Mouse (Mus musculus): ENCODE results near the gene Zfr.
"Not testable (repeated sequence)": the region's sequence is repeated elsewhere in the genome, so short reads cannot be mapped to it uniquely, and the experiment has no call there.

Gene Zfr

DNA sequence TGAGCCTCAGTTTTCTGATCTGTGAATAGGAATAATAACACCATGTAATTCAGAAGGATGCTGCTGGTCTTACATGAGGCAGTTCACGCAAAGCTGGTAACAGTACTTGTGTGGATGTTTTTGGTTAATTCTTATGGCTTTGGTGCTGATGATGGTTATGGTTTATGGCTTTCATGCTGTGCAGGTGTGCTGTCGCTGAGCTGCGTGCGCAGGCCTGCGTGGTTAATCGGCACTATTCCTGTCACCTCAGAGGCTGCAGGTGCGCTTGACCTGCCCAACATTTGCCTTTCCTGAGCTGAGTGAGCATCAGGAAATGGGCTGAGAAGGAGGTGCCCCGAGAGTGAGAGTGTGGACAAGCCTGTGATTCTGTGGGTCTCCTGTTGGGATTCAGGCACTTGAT, 98.5 kb downstream of the Zfr start:
- no peak for DNase-seq (ENCODE audit: extremely low spot score, low spot score)

DNA sequence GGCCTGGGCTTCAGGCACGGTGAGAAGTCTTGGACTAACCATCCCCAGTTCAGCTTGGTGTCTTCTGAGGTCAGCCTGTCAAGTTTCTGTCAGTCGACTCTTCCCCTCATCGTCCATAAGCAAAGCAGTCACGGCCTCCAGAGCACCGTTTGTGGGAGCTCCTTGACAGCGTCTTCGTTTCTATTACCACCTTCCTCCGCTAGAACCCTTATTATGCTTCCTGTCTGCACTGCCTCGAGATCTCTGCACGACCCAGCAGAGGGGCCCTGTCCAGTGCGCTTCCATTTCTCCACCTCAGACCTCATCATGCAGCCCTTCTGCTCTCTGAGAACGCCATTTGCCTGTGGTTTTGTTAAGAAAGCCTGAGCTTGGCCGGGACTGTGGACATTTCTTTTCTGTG, 99.2 kb downstream of the Zfr start:
- no peak for DNase-seq (ENCODE audit: extremely low spot score, low spot score)

DNA sequence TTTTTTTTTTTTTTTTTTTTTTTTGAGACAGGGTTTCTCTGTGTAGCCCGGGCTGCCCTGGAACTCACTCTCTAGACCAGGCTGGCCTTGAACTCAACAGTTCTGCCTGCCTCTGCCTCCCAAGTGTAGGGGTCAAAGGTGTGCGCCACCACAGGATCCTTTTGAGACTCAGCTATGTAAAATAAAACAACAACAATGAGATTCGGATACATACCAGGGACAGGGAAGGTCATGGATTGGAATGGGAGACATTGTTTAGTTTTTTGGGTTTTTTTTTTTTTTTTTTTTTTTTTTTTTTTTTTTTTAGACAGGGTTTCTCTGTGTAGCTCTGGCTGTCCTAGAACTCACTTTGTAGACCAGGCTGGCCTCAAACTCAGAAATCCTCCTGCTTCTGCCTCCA, 99.7 kb downstream of the Zfr start:
- DNase-seq (ENCODE audit: extremely low spot score, low spot score): not testable (repeated sequence)

DNA sequence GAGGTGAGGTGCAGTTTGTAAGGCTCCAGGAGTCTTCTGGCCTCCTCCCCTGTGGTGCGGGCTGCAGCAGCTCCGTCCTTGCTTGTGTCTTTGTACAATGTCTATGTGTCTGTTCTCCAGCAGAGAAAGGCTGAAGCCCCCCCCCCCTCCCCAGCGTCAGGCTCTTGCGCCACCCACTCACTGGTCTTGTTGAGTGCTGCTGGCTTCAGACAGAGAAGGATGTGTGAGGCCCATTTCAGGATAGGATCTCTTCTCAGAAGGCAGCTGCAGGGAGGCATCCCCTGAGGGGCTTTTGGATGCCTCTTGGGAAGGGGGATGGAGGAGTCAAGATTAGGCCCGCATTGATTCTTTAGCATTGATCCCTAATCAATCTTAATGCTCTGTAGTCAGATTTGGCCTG, 100.2 kb downstream of the Zfr start:
- DNase-seq (ENCODE audit: extremely low spot score, low spot score): no peak

DNA sequence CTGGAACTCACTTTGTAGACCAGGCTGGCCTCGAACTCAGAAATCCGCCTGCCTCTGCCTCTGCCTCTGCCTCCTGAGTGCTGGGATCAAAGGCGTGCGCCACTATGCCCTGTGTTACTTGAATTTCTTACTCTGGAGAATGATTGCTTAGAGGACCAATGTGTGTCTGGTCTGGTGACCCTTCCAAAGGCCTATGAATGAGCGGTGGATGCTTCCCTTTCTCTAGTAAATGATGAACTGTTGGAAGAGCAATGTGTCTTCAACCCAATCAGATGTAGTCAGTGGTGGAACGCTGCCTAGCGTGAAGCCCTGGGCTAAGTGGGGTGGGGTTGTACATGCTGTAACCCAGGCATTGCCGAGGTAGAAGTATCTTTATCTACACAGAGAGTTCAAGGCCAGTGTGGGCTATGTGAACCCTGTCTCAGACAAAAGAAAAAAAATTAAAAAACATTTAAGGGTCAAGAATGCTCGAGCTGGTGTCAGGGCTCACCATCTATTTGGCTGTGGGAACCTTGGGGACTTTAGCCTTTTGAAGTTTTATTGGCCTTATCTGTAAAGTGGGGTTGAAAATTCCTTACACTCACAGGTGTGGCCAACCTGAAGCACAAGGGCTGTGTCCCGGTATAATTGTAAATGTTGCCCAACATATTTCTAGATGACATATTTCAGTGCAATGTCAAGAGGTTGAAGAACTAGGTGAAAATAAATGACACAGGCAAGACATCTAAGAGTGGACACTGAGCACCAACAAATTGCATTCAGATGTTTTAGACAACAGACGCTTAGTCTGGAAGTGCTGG, 101.2 kb downstream of the Zfr start:
- no peak for DNase-seq (ENCODE audit: extremely low spot score, low spot score)

DNA sequence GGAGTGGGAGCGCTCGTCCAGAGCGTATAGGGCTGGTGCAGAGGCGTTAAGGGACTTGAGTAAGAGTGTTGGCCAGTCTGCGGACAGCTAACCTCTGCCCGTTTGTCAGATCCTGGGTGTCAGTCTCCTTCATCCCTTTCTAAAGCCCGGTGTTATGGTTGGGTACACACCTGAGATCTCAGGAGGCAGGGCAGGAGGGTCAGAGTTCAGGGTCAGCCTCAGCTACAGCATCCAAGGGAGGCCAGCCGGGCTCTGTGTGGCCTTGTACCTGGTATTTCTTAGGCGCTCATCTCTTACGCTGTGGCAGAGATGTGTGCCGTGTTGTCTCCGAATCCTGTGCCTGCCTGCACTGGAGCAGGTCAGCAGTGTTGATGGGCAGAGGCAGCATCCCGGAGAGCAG, 103.5 kb downstream of the Zfr start:
- DNase-seq (ENCODE audit: extremely low spot score, low spot score): no peak

DNA sequence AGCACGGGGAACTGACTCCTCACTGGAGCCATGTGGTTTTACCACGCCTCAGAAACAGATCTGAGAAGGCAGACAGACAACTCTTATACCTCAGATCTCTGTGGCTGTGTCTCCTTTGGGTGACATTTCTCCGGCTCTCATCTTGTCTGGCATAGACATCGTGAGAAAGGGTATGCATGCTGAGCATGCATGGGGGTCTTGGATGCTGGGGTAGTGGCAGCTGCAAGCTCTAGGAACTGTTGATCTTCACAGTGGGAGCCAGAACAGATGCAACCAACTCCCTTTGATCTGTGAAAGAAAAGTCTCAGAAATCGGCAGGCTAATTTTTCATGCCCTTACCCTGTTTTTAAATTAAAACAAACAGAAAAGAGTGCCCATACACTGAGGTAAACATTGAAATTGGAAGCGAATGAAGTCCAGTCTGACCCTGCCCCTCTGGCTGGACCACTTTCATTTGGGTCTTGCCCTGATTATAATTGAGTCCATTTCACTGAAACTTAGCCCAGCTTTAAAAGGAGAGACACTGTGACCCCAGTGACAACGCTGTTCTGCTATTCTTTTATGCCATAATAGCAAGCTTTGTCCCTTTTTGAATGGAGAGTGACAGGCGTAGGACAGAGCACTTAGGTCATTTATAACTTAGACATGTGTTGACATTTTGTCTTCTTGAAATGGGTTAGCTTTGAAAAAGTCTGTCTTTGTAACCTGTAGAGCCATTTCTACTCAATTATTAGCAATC, 105.1 kb downstream of the Zfr start:
- peak; percentile 23 for DNase-seq (ENCODE audit: extremely low spot score, low spot score)

DNA sequence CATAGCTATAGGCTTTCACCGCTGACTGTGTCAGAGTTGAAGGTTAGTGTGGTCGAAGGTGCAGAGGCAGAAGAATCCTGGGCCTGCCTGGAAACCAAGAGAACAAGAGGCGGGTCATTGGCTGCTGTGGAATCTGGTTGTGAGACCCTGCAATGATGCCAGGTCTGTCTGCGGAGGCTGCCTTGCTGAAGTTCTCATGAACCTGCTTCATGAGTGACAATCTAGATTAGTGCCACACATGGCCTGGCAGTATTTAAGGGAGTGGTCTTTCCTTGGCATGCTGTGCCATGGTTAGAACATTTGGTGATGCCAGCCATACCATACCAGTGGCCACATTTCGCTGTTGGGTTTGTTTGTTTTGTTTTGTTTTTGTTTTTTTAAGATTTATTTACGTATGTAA, 105.8 kb downstream of the Zfr start:
- no peak for DNase-seq (ENCODE audit: extremely low spot score, low spot score)

DNA sequence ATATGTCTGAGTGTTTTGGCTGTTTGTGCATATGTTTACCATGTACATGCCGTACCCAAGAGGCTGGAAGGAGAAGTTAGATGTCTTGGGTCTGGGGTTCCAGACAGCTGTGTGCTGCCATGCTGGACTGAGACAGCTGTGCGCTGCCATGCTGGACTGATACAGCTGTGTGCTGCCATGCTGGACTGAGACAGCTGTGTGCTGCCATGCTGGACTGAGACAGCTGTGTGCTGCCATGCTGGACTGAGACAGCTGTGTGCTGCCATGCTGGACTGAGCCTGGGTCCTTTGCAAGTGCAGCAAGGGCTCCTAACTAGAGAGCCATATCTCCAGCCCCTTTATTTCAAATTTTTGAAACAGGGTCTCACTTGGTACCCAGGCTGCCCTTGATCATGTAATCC, 106.6 kb downstream of the Zfr start:
- no peak for DNase-seq (ENCODE audit: extremely low spot score, low spot score)

DNA sequence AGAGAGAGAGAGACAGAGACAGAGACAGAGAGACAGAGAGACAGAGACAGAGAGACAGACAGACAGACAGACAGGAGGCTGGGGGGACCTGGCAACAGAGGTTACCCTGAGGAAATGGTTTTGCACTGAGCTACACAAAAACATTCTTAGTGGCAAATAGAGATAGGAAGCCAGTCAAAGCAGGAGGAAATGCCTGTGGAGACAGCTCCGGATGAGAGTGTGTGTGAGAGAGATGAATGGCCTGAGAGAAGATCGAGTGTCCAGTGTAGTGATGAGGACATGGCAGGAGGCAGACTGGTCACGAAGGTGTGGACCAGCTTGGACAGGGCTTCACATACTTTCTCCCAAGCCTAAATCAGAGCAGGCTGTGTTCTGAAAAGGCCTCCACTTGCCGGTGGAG, 107.4 kb downstream of the Zfr start:
- DNase-seq (ENCODE audit: extremely low spot score, low spot score): no peak

DNA sequence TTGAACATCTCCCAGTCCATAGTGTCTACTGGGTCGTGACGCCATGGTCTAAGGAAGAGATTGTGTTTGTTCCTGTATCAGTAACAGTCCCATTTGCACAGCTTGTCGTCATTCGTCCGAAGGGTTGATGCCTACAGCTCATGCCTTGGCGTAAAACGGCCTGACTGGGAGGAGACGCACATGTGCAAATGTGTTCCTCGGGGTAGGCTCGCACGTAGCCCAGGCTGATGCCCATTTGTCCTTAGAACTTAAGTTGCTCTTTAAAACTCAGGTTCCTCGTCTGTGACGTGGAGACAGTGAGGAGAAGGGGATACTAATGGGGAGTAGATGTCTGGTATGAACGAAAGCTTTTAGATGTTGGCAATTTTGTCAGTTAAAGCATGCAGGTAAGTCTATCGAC, 109.3 kb downstream of the Zfr start:
- no peak for DNase-seq (ENCODE audit: extremely low spot score, low spot score)

DNA sequence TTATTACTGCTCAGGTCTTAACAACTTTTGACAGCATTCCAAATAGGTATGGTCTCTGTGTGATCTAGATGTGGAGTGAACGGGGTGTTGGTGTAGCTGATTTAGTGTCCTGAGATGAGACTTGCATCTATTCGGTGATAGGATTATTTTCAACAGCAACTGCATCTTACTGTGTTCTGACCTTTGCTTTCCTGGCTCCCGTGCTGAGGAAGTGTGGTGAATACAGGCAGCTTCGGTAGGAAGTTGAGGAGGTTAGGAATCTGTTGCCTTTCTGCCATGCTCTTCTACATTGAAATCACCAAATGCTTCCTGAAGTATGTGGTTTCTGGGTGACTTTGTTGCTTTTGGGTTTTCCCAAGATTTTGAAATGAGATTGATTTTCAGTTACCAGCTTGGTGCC, 109.7 kb downstream of the Zfr start:
- DNase-seq (ENCODE audit: extremely low spot score, low spot score): no peak

DNA sequence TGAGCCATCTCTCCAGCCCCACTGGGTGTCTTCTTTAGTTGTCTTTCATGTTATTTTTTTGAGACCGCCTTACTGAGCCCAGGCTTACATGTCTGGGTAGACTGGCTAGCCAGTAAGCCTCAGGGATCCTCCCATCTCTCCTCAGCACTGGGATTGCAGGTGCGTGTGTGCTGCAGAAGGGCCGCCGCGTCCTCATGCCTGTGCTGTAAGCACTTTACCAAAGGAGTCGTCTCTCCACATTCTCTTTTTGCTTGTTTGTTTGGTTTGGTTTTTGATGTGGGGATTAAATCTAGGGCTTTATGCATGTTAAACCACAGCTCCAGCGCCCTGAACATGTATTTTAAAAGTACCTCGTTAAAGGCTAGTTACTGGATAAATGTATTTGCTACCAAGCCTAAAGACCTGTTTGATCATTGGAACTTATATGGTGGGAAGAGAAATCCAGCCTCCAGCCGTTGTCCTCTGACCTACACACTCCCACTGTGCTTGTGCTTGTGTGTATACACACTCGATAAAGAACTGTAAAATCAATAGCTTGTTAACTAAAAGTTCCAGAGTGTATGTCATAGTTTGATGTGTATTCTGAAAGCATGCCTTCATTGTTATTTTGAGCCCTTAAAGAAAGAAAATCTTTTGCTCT, 112.1 kb downstream of the Zfr start:
- no peak for DNase-seq (ENCODE audit: extremely low spot score, low spot score)

DNA sequence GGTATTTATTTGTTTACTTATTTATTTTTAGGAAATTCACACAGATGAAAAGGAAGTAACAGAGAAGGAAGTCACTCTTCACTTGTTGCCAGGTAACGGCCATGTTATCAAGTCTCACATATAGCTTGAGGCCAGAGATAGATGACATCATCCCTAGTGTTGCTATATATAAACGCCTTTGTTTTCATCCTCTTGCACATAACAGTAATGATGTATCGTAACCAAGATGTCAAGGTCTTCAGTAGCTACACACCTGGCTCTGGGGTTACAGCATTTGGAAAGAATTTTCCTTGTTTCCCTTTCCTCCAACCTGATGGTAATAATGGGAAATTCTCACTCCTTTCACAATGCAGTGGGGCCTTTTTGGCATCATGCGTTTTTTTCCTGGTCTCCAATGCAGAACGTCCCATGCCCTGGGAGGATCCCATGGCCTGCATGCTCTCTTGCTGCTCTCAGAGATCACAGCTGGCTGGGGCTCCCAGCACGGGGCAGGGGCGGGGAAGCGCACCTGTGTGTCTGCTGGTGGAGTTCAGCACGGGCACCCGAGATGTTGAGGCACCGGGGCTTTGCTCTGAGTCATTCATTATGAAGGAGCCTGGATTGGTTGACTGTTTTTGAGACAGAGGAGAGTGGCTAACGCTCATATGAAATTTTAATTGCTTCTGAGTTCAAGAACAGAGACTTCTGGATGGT, 112.8 kb downstream of the Zfr start:
- no peak for DNase-seq (ENCODE audit: extremely low spot score, low spot score)

DNA sequence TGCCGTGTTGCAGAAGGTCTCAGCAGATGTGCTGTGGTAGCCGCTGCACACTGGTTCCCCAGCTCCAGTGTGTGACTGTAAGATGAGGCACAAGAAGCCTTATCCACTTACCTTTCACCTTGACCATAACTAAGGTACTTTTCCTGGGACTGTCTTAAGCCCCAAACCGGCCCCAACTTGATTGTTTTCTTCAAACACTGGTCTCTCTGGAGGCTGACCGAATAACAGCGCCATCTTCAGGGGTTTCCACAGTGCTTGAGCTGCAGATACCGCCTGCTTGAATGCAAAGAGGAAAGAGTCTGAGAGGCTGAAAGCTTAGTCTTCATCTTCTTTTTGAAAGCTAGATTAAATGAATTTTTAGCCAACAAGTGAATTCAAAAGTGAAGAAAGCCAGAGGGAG, 113.8 kb downstream of the Zfr start:
- DNase-seq (ENCODE audit: extremely low spot score, low spot score): no peak

DNA sequence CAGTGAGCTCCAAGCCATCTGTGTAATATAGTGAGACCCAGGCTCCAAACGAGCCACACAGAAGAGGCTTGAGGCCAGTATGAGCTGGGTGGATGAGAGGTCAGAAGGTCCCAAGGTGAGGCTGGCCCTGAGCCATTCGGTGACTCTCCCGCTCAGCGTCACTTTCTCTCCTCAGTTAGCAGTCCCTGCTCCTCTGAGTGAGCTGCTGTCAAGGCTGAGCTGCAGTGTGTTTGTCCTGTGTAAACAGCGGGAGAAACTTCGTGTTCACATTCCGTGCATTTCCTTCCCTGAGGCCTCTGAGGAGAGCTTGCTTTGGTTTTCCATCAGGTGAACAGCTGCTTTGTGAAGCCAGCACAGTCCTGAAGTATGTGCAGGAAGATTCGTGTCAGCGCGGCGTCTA, 114.8 kb downstream of the Zfr start:
- DNase-seq (ENCODE audit: extremely low spot score, low spot score): no peak

DNA sequence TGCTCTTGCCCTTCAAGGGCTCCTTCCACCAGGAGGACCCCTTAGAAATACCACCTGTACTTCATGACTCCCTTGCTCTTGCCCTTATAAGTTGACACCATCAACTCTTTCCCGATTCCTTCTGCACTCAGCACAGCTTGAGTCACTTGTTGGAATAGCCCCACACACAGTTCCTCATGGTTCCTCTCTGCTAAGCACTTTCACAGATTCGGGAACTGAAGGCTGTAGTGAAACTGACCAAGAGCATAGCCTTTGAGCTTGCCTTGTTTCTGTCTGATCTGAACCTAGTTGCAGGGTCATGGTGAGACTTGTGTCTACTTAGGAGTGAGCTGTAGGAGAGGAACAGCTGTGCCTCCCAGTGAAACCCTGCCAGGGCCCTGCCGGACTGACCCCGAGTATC, 115.4 kb downstream of the Zfr start:
- no peak for DNase-seq (ENCODE audit: extremely low spot score, low spot score)
